Mouse (Mus musculus) layer of hippocampus, adult 2 months (tissue): ENCODE data around the gene Pcnx3. TPM values are rescaled to one million over a fixed set of nuclear protein-coding genes. Genes with fewer than 3 reads are reported as not detected.

Source experiments
- DNase-seq, 2 experiments: peaks; one replicate each; pipeline ENCODE4 v3.0.0; 2022; ENCODE audit warnings: low spot score in 2 of 2
- H3K27ac ChIP-seq: fragments of 200-600 bp; 2 replicates; pipeline ENCODE4 v1.8.1; 2022
- H3K4me3 ChIP-seq: fragments of 200-600 bp; 2 replicates; pipeline ENCODE4 v1.8.1; 2022; ENCODE audit warnings: mild to moderate bottlenecking
- CTCF ChIP-seq: fragments of 200-600 bp; conservative IDR thresholded peaks from 2 replicates; pipeline ENCODE4 v1.8.1; 2022; ENCODE audit warnings: antibody characterized with exemption, mild to moderate bottlenecking, moderate library complexity
- total RNA-seq, 2 experiments: library from RNA; stranded (reverse); gene quantifications; 2 replicates each; pipeline ENCODE4 v1.2.3; 2021

The Pcnx3 gene
- total RNA-seq, 2 experiments from 2014 or later, result 69.1 to 78.8 TPM

DNA sequence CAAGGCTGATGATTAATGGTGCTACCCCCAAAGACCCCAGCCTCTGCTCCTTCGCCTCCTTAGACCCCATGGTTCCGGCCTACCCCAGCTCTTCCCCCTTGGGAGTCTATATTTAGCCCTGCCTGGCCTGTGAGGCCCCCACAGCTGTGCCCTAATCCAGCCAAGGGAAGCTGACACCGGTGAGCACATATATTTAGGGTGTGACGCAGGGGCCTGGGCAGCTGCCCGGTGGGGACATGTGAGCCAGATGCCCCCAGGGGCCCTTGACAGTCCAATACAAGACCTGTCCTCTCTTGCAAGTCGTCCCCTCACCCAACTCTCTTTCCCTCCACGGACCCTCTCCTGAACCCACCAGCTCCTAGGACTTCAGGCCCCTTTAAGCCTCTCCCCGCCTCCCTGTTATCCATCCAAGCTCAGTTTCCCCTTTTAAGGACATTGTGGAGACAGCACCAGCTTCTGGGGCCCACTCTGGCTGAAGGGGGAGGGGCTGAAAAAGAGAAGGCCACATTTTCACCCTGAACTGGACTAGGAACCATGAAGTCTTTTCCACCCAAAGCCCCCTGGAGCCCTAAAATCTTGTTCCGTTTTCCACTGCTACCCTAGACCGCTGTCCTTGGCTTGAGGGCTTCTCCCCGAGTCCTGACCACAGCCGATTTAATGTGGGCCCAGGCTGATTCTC is 36.5 kb upstream of the Pcnx3 start:
- Histone ChIP-seq H3K27ac (peak overlapping the region; percentile 21), H3K4me3 (peak overlapping the region; percentile 50)
- no peak for DNase-seq
- no peak for TF ChIP-seq CTCF

- DNase-seq, result no peak
- peak overlapping the region; percentile 21 for H3K27ac ChIP-seq
- H3K4me3 ChIP-seq, result peak overlapping the region; percentile 50; the same call in 1 of the 2 replicates
- TF ChIP-seq CTCF, result no peak
These were observed 35.8 kb upstream of the Pcnx3 start for GRCm38 (mm10) chr19:5724549-5724941.

GRCm38 (mm10) chr19:5723934-5724548 is 35.3 kb upstream of the Pcnx3 start:
- H3K27ac ChIP-seq, result no peak overlapping the region
- TF ChIP-seq CTCF, result no peak
- no peak overlapping the region for H3K4me3 ChIP-seq
- no peak for DNase-seq

DNA sequence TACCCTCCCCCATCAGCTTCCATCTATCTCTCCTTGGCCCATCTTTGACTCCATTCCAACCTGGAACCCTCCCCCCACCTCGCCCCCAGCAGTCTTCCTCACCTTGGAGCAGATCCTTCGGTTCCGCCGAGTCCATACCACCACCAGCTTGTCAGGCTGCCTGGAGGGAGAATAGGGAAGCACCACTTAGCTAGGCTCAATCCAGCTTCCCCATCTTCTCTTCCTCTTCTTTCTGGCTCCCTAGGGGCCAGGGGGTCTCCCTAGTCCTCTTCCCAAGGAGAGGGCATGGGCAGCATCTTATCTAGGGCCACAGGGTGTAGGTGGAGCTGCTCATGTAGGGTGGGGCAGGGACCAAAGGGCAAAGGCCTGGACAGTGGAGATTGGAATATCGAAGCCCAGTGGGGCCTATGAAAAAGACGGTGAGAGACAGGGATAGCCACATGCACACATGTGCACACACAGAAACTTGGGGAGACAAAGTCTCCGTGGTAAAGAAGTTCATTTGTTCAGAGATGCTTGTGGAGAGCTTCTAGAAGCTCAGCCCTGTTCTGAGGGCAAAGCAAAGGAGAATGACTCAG is 34.2 kb upstream of the Pcnx3 start:
- TF ChIP-seq CTCF, result no peak
- DNase-seq, result no peak
- H3K4me3 ChIP-seq, result no peak overlapping the region
- H3K27ac ChIP-seq, result no peak overlapping the region

- Histone ChIP-seq H3K27ac (no peak overlapping the region), H3K4me3 (no peak overlapping the region)
- no peak for TF ChIP-seq CTCF
- no peak for DNase-seq
These were observed 32.5 kb upstream of the Pcnx3 start for GRCm38 (mm10) chr19:5721233-5721632.

GRCm38 (mm10) chr19:5716955-5717354 is 28.2 kb upstream of the Pcnx3 start:
- no peak for TF ChIP-seq CTCF
- H3K27ac ChIP-seq, result peak overlapping the region; percentile 85

DNA sequence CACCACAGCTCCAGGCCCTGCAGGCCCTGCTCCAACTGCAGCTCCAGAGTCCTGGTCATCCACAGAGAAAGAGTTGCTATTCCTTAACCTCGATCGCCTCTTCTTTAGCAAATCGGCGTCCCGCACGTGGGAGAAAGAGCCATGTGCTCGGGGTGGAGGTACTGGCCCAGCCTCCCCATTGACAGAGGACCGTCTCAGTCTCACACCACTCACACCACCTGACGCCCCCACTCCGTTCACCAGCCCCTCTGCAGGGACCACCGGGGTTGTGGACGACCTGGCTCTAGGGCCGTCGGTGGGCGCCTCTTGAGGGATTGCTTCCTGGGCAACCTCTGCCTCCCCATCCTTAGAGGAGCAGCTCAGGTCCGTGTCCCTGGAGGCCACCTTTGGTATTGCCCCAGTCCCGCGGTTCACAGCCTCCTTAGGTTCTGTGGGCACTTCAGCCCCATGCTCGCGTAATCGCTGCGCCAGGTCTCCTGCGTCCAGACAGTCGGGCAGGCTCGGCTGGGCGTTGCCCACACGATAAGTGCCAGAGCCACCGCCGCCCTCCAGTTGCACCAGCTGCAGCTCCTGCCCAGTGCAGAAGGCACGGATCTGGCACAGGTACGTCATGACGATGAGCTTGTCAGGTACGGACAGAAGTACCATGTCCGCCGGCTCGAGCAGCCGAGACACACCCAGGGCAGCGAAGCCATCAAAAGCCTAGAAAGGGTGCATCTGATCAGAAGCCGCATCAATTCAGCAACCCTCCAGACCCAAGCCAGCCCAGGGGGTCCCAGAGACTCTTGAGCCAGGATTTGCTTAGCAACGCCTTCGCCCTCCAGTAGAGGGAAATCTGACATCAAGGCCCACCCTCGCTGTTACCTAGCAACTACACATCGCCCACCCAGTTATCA is 27.3 kb upstream of the Pcnx3 start:
- Histone ChIP-seq H3K27ac (peak overlapping the region; percentile 85), H3K4me3 (peak overlapping the region; percentile 55)
- peak; percentile 52 for TF ChIP-seq CTCF
- DNase-seq, result no peak

More at GRCm38 (mm10) chr19:5716955-5717354, 28.2 kb upstream of the Pcnx3 start:
- no peak for DNase-seq
- peak overlapping the region; percentile 55; the same call in 1 of the 2 replicates for H3K4me3 ChIP-seq

- peak overlapping the region; percentile 57; the same call in 1 of the 2 replicates for H3K27ac ChIP-seq
- no peak for TF ChIP-seq CTCF
- H3K4me3 ChIP-seq, result peak overlapping the region; percentile 10; the same call in 1 of the 2 replicates
- DNase-seq, result no peak
These were observed 25.0 kb upstream of the Pcnx3 start for GRCm38 (mm10) chr19:5713730-5714129.

GRCm38 (mm10) chr19:5713255-5713654 is 24.5 kb upstream of the Pcnx3 start:
- DNase-seq, result no peak
- TF ChIP-seq CTCF, result no peak
- Histone ChIP-seq H3K27ac (peak overlapping the region; percentile 57; the same call in 1 of the 2 replicates), H3K4me3 (no peak overlapping the region; the same call in 1 of the 2 replicates)

- H3K4me3 ChIP-seq, result no peak overlapping the region
- no peak overlapping the region for H3K27ac ChIP-seq
- TF ChIP-seq CTCF, result no peak
- no peak for DNase-seq
These were observed 23.3 kb upstream of the Pcnx3 start for GRCm38 (mm10) chr19:5711907-5712460.

DNA sequence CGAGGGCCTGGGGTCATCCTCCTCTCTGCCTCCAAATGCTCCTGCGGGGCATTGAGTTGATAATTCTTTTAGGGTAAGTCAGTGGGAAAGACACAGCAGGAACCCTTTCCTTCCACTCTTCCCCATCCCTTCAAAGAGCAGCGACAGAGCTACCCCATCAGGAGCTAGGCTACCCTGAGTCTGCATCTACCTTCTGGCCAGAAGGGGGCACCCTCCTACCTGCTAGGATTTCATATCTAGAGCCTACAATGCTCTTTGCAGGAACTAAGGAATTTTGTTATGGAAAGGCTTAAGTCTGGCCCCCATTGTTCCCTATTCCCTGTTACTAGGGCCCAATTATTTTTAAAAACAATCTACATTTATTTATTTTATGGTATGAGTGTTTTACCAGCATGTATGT is 22.5 kb upstream of the Pcnx3 start:
- Histone ChIP-seq H3K27ac (no peak overlapping the region), H3K4me3 (no peak overlapping the region)
- peak; percentile 77 for DNase-seq
- TF ChIP-seq CTCF, result peak; percentile 92

- H3K27ac ChIP-seq, result no peak overlapping the region
- DNase-seq, result no peak
These were observed 21.9 kb upstream of the Pcnx3 start for GRCm38 (mm10) chr19:5710581-5710980.

DNA sequence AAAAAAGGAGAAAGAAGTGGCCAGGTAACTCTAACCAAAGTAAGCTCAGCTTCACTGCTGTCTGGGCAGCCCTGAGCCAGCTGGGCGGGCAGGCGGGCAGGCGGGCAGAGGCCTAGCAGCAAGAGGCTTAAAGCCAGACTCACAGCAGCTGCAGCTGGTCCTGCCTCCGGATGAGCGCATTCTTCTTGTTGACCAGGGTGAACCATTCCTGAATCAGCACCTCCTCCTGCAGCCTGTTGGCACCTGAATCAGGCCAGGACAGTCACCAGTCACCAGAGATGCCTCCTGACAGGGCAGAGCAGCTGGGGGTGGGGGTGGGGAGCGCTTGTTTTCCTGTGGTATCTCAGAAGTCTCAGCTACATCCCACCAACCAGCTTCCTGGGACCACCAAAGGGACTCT is 21.4 kb upstream of the Pcnx3 start:
- no peak for TF ChIP-seq CTCF
- Histone ChIP-seq H3K27ac (no peak overlapping the region), H3K4me3 (no peak overlapping the region)
- no peak for DNase-seq

More at GRCm38 (mm10) chr19:5710581-5710980, 21.9 kb upstream of the Pcnx3 start:
- H3K4me3 ChIP-seq, result no peak overlapping the region
- TF ChIP-seq CTCF, result no peak
